Mouse (Mus musculus) limb, embryonic 11.5 days (tissue): ENCODE data around the gene Aida. TPM values are rescaled to one million over a fixed set of nuclear protein-coding genes. Genes with fewer than 3 reads are reported as not detected.

ENCODE experiments used
- ATAC-seq: fragments of 200-750 bp; cut with Nextera tagmentation; 2 replicates; pipeline ENCODE4 v1.8.0; 2017; ENCODE audit warnings: low read depth; ENCODE audit not compliant: insufficient number of reproducible peaks, low FRiP score, low TSS enrichment
- DNase-seq: peaks from one replicate; pipeline ENCODE4 v3.0.0-alpha.2; 2015; ENCODE audit warnings: low spot score
- H3K27ac ChIP-seq: fragments of 300-500 bp; sonication (generic); replicated peaks from 2 replicates; pipeline ENCODE4 v1.5.1; 2014; ENCODE audit warnings: low read depth, mild to moderate bottlenecking, low read length
- H3K27me3 ChIP-seq: fragments of 300-500 bp; sonication (generic); 2 replicates; pipeline ENCODE4 v1.6.1; 2014; ENCODE audit warnings: mild to moderate bottlenecking, low read length, mixed read lengths; ENCODE audit not compliant: control insufficient read depth, insufficient read depth
- H3K36me3 ChIP-seq: fragments of 300-500 bp; sonication (generic); 2 replicates; pipeline ENCODE4 v1.6.1; 2014; ENCODE audit warnings: mild to moderate bottlenecking, low read length, moderate library complexity, mixed read lengths; ENCODE audit not compliant: control insufficient read depth, insufficient read depth
- H3K4me1 ChIP-seq: fragments of 300-500 bp; sonication (generic); 2 replicates; pipeline ENCODE4 v1.6.1; 2014; ENCODE audit warnings: low read length, mixed read lengths; ENCODE audit not compliant: control insufficient read depth, insufficient read depth
- H3K4me2 ChIP-seq: fragments of 300-500 bp; sonication (generic); 2 replicates; pipeline ENCODE4 v1.6.1; 2014; ENCODE audit warnings: low read depth, mild to moderate bottlenecking, moderate library complexity; ENCODE audit not compliant: severe bottlenecking
- H3K4me3 ChIP-seq: fragments of 300-500 bp; sonication (generic); 2 replicates; pipeline ENCODE4 v1.5.1; 2014; ENCODE audit warnings: low read depth, low read length
- H3K9ac ChIP-seq: fragments of 300-500 bp; sonication (generic); 2 replicates; pipeline ENCODE4 v1.6.1; 2014; ENCODE audit warnings: mild to moderate bottlenecking, low read length
- H3K9me3 ChIP-seq: fragments of 300-500 bp; sonication (generic); 2 replicates; pipeline ENCODE4 v1.6.1; 2016; ENCODE audit warnings: low read length; ENCODE audit not compliant: control insufficient read depth
- WGBS: fragments of 180-500 bp; shearing (Covaris S2); extraction: QIAGEN DNeasy Blood & Tissue Kit; methylation state at CpG from one replicate; pipeline ENCODE4 v1.1.7; 2014; 5-methylcytosine and 5-hydroxymethylcytosine counted together
- polyA plus RNA-seq: library from polyadenylated mRNA; unstranded; fragments of >200 nt; fragmentation: Nextera tagmentation; extraction: Ambion mirVana; gene quantifications from 2 replicates; pipeline ENCODE4 v1.2.1, GENCODE M21; 2014

Aida gene
- polyA plus RNA-seq, 1 experiment from 2014 or later: 42.4 TPM

GRCm38 (mm10) chr1:183362729-183363576, 66.6 kb downstream of the Aida start:
- DNase-seq (no peak), ATAC-seq (no peak)
- Histone ChIP-seq H3K4me3 (no peak overlapping the region), H3K9me3 (no peaks in the 10 kb centered on the region), H3K36me3 (peaks cover 3% of the 10 kb centered on the region; the same call in 1 of the 2 replicates), H3K4me1 (no peaks in the 10 kb centered on the region), H3K4me2 (no peak overlapping the region), H3K9ac (no peak overlapping the region), H3K27ac (no peak overlapping the region), H3K27me3 (no peaks in the 10 kb centered on the region)
- 85% methylated on average over 14 of the region's 14 CpGs for WGBS

GRCm38 (mm10) chr1:183363577-183363867, 67.1 kb downstream of the Aida start:
- H3K9me3 ChIP-seq: no peaks in the 10 kb centered on the region
- no peak overlapping the region for H3K4me3 ChIP-seq
- ATAC-seq: no peak
- no peak overlapping the region for H3K9ac ChIP-seq
- H3K27ac ChIP-seq: no peak overlapping the region
- DNase-seq: no peak
- no peak overlapping the region for H3K4me2 ChIP-seq
- WGBS: 89% methylated on average over 5 of the region's 5 CpGs
- peaks cover 3% of the 10 kb centered on the region; the same call in 1 of the 2 replicates for H3K4me1 ChIP-seq
- H3K36me3 ChIP-seq: peaks cover 3% of the 10 kb centered on the region; the same call in 1 of the 2 replicates
- H3K27me3 ChIP-seq: no peaks in the 10 kb centered on the region

DNA sequence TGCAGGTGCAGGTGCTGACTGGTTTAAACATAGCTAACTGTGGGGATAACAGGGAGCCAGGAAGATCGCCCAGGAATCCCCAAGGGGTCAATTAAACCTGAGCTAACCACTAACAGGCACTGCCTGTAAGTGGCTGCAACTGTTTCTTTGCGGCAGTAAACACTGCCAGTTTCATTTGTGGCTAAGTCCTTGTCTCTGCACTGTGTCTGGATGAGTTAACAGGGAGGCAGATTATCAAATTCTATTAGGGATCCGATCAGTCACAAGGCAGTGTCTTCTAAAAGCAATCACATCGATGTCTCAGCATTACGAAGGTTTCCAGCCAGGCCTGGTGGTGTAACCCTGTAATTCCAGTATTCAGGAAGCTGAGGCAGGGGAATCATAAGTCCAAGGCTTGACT, 70.0 kb downstream of the Aida start:
- H3K9me3 ChIP-seq: no peaks in the 10 kb centered on the region
- H3K4me1 ChIP-seq: peaks cover 3% of the 10 kb centered on the region; the same call in 1 of the 2 replicates
- H3K36me3 ChIP-seq: peaks cover 3% of the 10 kb centered on the region; the same call in 1 of the 2 replicates
- H3K4me3 ChIP-seq: no peak overlapping the region
- H3K9ac ChIP-seq: no peak overlapping the region
- H3K27ac ChIP-seq: no peak overlapping the region
- DNase-seq (no peak), ATAC-seq (no peak)
- no peaks in the 10 kb centered on the region for H3K27me3 ChIP-seq
- H3K4me2 ChIP-seq: no peak overlapping the region
- 84% methylated on average over 5 of the region's 5 CpGs for WGBS

GRCm38 (mm10) chr1:183368601-183369400, 72.4 kb downstream of the Aida start:
- Histone ChIP-seq H3K9me3 (no peaks in the 10 kb centered on the region), H3K4me3 (peak overlapping the region; percentile 96), H3K4me1 (peaks cover 3% of the 10 kb centered on the region; the same call in 1 of the 2 replicates), H3K27ac (peak overlapping the region; percentile 56; the same call in 1 of the 2 replicates), H3K4me2 (peak overlapping the region; percentile 69), H3K36me3 (peaks cover 3% of the 10 kb centered on the region; the same call in 1 of the 2 replicates), H3K9ac (peak overlapping the region; percentile 89), H3K27me3 (no peaks in the 10 kb centered on the region)
- peak; percentile 71 for ATAC-seq
- 1% methylated on average over 38 of the region's 56 CpGs for WGBS
- no peak for DNase-seq

DNA sequence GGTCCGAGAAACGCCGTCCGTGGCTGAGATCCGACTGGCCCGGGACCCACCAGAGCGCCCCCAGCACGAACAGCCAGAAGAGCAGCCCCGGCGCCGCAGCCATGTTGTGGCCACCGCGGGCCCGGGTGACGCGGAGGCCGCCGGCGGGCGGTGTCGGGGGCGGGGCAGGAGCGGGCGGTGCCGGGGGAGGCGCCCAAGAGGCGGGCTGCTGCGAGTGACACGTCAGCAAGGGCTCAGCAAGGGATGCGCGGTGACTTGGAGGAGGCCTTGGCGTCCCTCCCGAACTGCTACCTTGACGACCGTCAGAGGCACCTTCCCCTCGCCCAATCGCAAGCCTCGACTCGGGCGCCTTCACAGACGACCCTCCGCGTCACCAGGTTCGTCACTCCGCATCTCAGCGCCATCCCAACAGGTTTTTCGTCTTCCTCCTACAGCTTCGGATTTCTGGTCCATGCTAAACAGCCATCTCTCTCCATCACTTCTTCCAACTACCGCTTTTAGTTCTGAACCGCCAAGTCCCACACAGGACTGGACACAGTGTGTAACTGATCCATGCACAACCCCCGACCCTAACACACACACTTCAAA, 73.1 kb downstream of the Aida start, which contains the start of gene Mia3:
Mia3 (minus strand) TSS at position 127 of the 588 bp plus-strand sequence.
- WGBS: under 1% methylated on average over 25 of the region's 51 CpGs
- peak; percentile 98 for ATAC-seq
- H3K27ac ChIP-seq: peak within 1 kb of the TSS; percentile 56; the same call in 1 of the 2 replicates
- peaks cover 3% of the 10 kb centered on the region; the same call in 1 of the 2 replicates for H3K4me1 ChIP-seq
- H3K4me2 ChIP-seq: peak within 1 kb of the TSS; percentile 69
- no peaks in the 10 kb centered on the region for H3K9me3 ChIP-seq
- DNase-seq: peak; percentile 93
- peaks cover 2% of the 10 kb centered on the region; the same call in 1 of the 2 replicates for H3K36me3 ChIP-seq
- H3K27me3 ChIP-seq: no peaks in the 10 kb centered on the region
- peak within 1 kb of the TSS; percentile 89 for H3K9ac ChIP-seq
- peak within 1 kb of the TSS; percentile 96 for H3K4me3 ChIP-seq

DNA sequence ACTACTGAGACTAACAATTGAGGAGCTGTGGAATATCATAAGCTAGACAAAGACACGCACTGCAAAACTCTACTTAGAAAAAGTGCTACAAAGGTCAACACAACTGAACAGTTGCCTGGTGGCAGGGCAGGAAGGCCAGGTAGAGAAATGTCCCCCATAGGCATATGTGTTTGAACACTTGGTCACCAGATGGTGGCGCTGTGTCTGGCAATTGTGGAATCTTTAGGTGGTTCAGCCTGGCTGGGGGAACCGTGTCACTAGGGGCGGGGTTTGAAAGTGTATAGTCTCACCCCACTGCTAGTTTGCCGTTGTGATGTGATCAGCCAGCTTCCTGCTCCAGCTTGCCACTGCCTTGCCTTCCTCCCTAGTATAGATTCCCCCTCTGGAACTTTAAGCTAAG, 78.3 kb downstream of the Aida start:
- DNase-seq (no peak), ATAC-seq (no peak)
- WGBS: 80% methylated on average over 5 of the region's 5 CpGs

More for the DNA sequence above, 78.3 kb downstream of the Aida start:
- Histone ChIP-seq H3K36me3 (no peaks in the 10 kb centered on the region), H3K27me3 (no peaks in the 10 kb centered on the region), H3K27ac (no peak overlapping the region), H3K9me3 (no peaks in the 10 kb centered on the region), H3K4me3 (no peak overlapping the region), H3K4me2 (no peak overlapping the region), H3K9ac (no peak overlapping the region), H3K4me1 (no peaks in the 10 kb centered on the region)

Other genes with a start within 250 kb of the Aida start
- 19.3 and 20.1 TPM in 2 replicates for gene Disp1, start 75.1 kb upstream of the Aida start, polyA plus RNA-seq
- gene Brox, start 679 bp downstream of the Aida start, polyA plus RNA-seq: 40.3 and 41.7 TPM in 2 replicates
- 103 and 115 TPM in 2 replicates for gene Mia3, start 73.0 kb downstream of the Aida start, polyA plus RNA-seq
- gene Taf1a, start 92.4 kb downstream of the Aida start, polyA plus RNA-seq: 19.2 and 20.7 TPM in 2 replicates
- 0.15 TPM in 1 of 2 replicates, not detected in the other for gene Hhipl2, start 121.6 kb downstream of the Aida start, polyA plus RNA-seq